Mouse (Mus musculus): ENCODE data around the gene Kirrel3.

The Kirrel3 gene

DNA sequence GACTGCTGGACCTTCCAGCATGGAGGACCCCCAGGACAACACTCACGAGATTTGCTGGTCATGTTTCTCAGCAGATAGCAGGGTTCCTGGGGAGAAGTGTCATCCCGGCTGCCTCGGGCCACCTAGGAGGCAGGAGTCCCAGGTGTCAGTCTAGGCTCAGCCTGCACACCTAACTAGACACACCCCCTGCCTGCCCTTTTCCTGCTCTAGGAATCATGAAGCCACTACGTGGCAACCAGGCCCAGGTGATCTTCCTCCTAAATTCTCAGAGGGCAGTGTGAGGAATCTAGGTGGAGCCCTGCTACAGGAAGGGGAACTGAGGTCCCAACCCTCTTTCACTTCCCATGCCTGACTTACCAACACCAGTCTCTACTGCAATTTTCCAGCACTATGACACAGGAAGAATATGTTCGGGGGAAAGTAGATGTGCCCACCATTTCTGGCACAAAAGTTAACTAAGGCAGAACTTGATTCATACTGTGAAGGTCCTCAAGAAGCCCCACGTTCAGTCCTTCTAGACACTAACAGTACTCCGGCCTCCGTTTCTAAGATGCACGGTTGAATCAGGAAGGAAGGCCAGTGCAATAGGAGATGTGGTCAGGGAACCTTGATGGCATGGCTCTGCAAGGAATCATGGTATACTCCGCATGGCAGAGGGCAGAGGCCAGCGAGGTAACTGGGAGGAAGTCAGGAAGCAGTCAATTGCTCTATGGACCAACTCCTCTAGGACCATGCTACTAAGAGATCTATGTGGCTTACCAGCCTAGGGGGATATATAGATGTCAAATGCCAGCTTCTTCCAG, 570.0 kb downstream of the Kirrel3 start:
- DNase-seq (ENCODE audit: low spot score in 2 of 2): no peak

DNA sequence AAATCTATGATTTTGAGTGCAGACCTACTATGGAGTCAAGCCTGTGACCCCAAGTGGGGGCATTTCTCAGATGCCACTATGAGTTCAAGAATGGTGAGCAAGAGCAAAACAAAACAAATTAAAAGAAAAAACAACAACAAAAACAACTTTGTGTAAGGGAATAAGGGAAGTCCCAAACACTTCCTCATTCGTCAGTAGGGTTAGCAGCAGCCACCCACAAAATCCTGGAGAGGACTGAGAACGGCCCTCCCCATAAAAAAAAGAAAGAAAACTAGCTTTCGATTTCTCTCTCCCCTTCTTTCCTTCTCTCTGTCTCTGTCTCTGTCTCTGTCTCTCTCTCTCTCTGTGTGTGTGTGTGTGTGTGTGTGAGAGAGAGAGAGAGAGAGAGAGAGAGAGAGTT, 570.9 kb downstream of the Kirrel3 start:
- DNase-seq (ENCODE audit: low spot score in 2 of 2): no peak

DNA sequence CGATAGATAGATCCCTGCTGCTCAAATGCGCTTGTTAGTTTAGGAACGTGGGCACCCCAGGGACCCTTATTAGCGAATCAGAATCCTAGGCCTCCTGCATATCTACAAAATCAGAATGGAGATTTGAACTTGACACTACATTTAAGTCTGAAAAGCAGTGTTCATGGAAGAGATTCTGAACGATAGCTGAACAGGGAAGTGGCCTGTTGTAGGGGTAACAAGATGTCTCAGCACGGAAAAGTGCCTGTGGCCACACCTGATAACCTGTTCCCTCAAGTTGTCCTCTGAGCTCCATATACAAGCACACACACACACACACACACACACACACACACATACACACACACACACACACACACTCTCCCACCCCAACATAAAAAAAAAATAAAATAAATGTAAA, 571.9 kb downstream of the Kirrel3 start:
- no peak for DNase-seq (ENCODE audit: low spot score in 2 of 2)

DNA sequence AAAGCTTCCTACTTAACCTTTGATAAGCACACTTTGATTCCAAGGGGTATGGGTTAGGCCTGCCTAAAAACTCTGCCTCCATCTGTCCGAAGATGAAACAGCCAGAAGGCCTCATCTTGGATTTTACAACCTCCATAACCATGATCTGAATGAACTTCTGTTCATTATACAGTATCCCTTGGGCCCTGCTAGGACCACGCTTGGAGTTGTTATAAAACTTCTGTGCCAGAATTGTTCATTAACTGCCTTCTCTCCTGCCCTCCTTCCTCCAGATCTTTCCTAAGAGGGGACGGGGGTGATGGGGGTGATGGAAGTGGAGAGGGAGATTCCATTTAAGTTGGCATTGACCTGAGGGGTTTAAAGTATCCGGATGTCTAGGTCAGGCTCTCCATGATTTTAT, 572.5 kb downstream of the Kirrel3 start:
- DNase-seq (ENCODE audit: low spot score in 2 of 2): no peak

DNA sequence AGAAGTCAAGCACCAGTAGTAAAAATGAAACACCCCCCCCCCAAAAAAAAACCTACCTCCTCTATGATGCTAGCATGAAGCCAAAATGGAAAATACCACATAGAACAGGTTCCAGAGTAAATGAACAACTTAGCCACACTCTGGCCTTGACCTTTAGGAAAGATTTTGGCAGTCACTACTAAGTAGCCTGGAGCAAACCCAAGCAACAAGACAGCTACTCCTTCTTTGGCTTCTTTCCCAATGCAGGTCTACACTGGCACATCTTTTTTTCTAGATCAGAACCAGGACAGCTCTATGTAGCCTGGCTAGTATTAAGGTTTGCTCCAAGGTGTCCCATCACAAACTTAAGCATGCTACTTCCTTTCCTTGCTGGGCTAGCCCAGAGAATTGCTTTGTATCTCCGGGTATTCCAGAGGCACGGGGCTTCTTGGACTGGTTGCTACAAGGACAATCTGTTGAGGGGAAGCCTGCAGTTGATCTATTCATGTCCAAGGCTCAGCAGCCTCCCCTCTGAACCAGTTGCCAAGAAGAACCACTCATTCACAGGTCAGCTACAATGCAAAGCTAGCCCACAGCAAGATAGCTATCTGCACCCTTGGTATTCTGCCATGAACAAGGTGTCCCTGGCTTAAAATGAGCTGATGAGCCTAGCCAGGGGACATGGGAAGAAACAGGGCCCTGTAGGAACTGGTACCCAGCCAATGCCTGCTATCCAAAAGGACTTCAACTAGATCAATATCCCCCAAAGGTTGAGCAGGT, 573.1 kb downstream of the Kirrel3 start:
- DNase-seq (ENCODE audit: low spot score in 2 of 2): no peak

DNA sequence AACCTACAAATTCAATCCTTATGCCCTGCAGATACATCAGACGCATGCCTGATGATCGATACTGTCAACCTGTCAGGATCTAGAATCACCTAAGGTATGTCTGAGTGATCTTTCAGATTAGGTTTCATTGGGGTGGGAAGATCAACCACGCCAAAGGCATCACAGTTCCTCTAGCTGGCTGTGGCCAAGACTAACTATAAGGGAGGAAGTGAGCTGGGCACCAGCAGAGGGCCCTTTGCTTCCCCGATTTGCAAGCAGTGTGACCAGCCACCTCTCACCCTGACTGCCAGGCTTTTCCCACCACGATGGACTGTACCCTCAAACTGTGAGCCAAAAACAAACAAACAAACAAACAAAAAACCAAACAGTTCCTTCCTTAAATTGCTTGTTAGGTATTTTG, 574.2 kb downstream of the Kirrel3 start:
- no peak for DNase-seq (ENCODE audit: low spot score in 2 of 2)

DNA sequence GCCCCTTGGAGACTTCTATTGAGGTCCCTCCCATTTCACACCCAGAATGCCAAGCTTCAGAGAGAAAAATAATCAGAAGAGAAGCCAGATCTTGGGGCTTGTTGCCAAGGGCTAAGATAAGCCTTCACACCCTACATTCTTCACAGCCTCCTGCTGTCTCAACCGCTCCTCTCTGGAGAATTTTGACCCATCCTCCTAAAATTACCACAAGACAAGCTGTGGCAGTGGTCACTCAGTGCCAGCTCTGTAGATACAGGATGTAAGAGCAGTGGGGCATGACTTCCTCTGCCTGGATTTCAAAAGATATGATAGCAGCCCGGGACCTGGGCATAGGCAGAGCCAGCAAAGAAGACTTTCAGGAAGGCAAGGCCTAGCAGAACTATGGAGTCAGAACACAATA, 575.8 kb downstream of the Kirrel3 start:
- DNase-seq (ENCODE audit: low spot score in 2 of 2): no peak

Measured in right cerebral cortex, postnatal 36 days (tissue).